Mouse (Mus musculus) liver, adult 2 months (tissue): Measurements from ENCODE around the gene Pfn3. TPM values are rescaled to one million over a fixed set of nuclear protein-coding genes. Genes with fewer than 3 reads are reported as not detected.

Source experiments
- DNase-seq: peaks from one replicate; pipeline ENCODE4 v3.0.0-alpha.2; 2011; ENCODE audit warnings: low read depth, low spot score; ENCODE audit errors: extremely low read depth
- H3K27ac ChIP-seq: fragments of 200-500 bp; replicated peaks from 2 replicates; pipeline ENCODE4 v1.5.1; 2012; ENCODE audit warnings: low read depth, mild to moderate bottlenecking, control low read depth, inconsistent platforms, low read length; ENCODE audit not compliant: insufficient read depth
- H3K27me3 ChIP-seq: fragments of 200-500 bp; 2 replicates; pipeline ENCODE4 v1.6.1; 2012; ENCODE audit warnings: mild to moderate bottlenecking, moderate library complexity, low read length, inconsistent platforms; ENCODE audit not compliant: control insufficient read depth, insufficient read depth
- H3K36me3 ChIP-seq: fragments of 200-500 bp; 2 replicates; pipeline ENCODE4 v1.6.1; 2012; ENCODE audit warnings: low read length, inconsistent platforms; ENCODE audit not compliant: control insufficient read depth, insufficient read depth
- H3K4me1 ChIP-seq: fragments of 200-500 bp; 2 replicates; pipeline ENCODE4 v1.6.1; 2011; ENCODE audit warnings: low read length; ENCODE audit not compliant: control insufficient read depth, insufficient read depth
- H3K4me3 ChIP-seq: fragments of 200-500 bp; 2 replicates; pipeline ENCODE4 v1.5.1; 2011; ENCODE audit warnings: low read depth, mild to moderate bottlenecking, control low read depth, low read length, moderate library complexity; ENCODE audit not compliant: insufficient read depth
- H3K79me2 ChIP-seq: fragments of 200-500 bp; 2 replicates; pipeline ENCODE4 v1.6.1; 2012; ENCODE audit warnings: inconsistent platforms, mild to moderate bottlenecking, low read length, moderate library complexity; ENCODE audit not compliant: control insufficient read depth, insufficient read depth
- H3K9ac ChIP-seq: fragments of 200-500 bp; 2 replicates; pipeline ENCODE4 v1.6.1; 2012; ENCODE audit warnings: low read depth, mild to moderate bottlenecking, control low read depth, inconsistent platforms, low read length
- CTCF ChIP-seq: fragments of 200-500 bp; IDR thresholded peaks from 2 replicates; pipeline ENCODE4 v1.5.1; 2011; ENCODE audit warnings: low read depth, low read length, control low read depth
- POLR2A ChIP-seq: fragments of 200-500 bp; IDR thresholded peaks from 2 replicates; pipeline ENCODE4 v1.6.1; 2011; ENCODE audit warnings: low read length, control low read depth; ENCODE audit not compliant: insufficient read depth; ENCODE audit errors: extremely low read depth
- WGBS: fragments of 180-500 bp; shearing (Covaris S2); methylation state at CpG from one replicate; pipeline ENCODE4 v1.1.7; 2018; 5-methylcytosine and 5-hydroxymethylcytosine counted together
- polyA plus RNA-seq: library from polyadenylated mRNA; depleted of rRNA; stranded (reverse); fragments of >200 nt; gene quantifications from 2 replicates; pipeline ENCODE4 v1.2.3, GENCODE M21; 2012; rRNA removed
- total RNA-seq: library from RNA; depleted of rRNA; stranded (reverse); fragments of >200 nt; gene quantifications from 2 replicates; pipeline ENCODE4 v1.2.3, GENCODE M21; 2014; rRNA removed

Gene Pfn3
- total and polyA plus RNA-seq, 2 experiments = not detected

DNA sequence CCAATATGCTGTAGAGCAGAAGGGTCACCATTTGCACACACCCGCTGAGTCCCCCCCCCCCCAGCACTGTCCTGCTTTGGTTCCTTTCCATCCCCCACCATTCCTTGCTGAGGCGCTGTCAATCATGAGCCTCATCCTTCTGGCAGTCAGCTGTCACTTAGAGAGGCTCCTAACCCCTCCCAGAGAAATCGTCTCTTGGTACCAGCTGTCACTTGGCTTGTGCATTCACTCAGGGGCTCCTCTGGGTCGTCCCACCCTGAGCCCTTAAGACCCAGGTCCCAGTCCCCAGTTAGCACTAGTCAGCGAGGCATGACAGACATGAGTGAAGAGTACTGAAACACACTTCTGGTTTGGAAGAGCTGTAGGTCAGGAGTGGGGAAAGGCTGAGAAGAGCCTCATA is 43.3 kb downstream of the Pfn3 start:
- H3K79me2 ChIP-seq = no peaks in the 10 kb centered on the region
- TF ChIP-seq CTCF (no peak), POLR2A (no peak)
- no peaks in the 10 kb centered on the region for H3K36me3 ChIP-seq
- DNase-seq = no peak
- peaks cover 4% of the 10 kb centered on the region; the same call in 1 of the 2 replicates for H3K4me1 ChIP-seq
- no peak overlapping the region for H3K4me3 ChIP-seq
- no peak overlapping the region for H3K27ac ChIP-seq
- 86% methylated on average over 5 of the region's 5 CpGs for WGBS
- no peaks in the 10 kb centered on the region for H3K27me3 ChIP-seq
- no peak overlapping the region for H3K9ac ChIP-seq

DNA sequence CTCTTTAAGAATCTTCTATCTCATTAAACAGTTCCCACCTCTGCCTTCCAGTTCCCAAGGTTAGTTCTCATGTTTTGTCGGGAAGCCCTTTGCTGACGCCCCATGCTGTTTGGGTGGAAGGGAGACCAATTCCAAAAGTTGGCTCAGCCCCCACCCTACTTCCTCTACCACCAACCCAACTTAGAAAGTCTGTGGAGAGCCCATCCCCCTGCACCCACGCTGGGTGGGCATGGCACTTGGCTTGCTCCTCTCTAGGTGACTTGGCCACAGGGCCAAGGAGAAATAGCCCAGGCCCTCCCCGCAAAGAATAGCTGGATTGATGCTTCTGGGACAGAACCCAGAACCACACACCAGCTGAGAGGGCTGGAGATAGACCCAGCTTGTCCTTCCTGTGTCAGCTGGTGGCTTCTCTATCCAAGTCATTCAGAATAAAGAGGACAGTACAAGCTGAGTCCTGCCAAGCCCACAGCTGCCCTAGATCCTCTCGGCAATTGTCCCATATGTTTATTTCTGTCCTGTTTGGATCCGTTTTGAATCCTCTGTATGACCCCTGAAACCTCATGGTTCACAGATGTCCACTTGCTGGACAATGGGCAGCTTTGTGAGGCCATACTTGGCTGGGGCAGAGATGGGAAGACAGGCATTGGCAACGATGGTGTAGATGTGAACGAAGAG is 43.9 kb downstream of the Pfn3 start:
- H3K4me3 ChIP-seq = no peak overlapping the region
- no peak for DNase-seq
- WGBS = 83% methylated on average over 8 of the region's 8 CpGs

DNA sequence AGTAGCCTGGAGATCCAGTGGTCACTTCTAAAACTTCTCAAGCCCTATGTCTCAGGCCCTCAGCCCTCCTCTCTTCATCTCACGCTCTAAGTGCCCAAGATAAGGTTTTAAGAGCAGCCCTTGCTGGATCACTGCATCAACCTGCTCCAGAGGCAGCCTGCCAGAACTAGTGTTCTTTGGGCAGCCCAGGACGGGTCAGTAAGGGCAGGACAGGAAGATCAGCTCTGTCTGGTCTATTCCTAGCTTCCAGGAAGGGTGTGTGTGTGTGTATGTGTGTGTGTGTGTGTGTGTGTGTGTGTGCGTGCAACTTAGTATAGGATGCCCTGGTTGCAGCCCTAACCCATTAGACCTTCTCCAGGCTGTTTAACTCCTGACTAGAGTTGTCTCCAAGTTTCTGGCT is 44.8 kb downstream of the Pfn3 start:
- no peak for DNase-seq
- Histone ChIP-seq H3K27ac (no peak overlapping the region), H3K27me3 (no peaks in the 10 kb centered on the region), H3K79me2 (no peaks in the 10 kb centered on the region), H3K4me3 (no peak overlapping the region), H3K9ac (no peak overlapping the region), H3K4me1 (peaks cover 2% of the 10 kb centered on the region; the same call in 1 of the 2 replicates), H3K36me3 (no peaks in the 10 kb centered on the region)
- TF ChIP-seq POLR2A = no peak
- no peak for TF ChIP-seq CTCF
- WGBS = 44% methylated on average over 3 of the region's 3 CpGs

More for the DNA sequence above, 43.9 kb downstream of the Pfn3 start:
- TF ChIP-seq CTCF = no peak
- TF ChIP-seq POLR2A = no peak
- H3K79me2 ChIP-seq = no peaks in the 10 kb centered on the region
- H3K27me3 ChIP-seq = no peaks in the 10 kb centered on the region
- H3K4me1 ChIP-seq = peaks cover 4% of the 10 kb centered on the region; the same call in 1 of the 2 replicates
- no peaks in the 10 kb centered on the region for H3K36me3 ChIP-seq
- no peak overlapping the region for H3K27ac ChIP-seq
- H3K9ac ChIP-seq = no peak overlapping the region

DNA sequence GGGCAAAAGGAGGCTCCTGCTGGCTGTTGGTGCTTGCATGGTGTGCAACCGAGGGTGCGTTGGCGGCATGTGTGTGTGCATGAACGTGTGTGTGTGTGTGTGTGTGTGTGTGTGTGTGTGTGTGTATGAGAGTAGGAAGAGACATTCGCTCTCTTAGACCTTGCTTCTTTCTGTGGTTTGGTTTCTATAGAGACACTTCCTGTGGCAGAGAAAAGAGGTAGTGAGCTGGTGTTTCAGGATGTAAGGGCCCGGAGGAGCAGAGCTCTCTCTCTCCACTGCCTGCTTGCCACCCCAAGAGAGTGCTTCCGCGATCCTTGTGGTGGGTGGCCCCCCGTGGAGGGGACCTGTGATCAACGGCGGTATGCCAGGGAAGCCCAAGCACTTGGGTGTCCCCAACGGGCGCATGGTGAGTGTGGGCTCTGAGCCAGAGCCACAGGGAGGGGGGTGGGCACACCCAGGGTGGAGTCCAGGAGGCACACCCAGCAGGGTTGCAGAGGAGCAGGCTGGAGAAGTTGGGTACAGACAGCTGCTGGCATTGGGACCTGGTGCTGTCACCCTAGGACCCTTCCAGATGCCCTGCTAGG is 45.4 kb downstream of the Pfn3 start, which contains the start of gene Rgs14:
TSS of gene Rgs14 (plus strand) at position 202 of the 584 bp plus-strand sequence.
- Histone ChIP-seq H3K79me2 (no peaks in the 10 kb centered on the region), H3K27ac (no peak within 1 kb of the TSS), H3K4me3 (peak within 1 kb of the TSS; percentile 54), H3K36me3 (no peaks in the 10 kb centered on the region), H3K4me1 (peaks cover 2% of the 10 kb centered on the region; the same call in 1 of the 2 replicates), H3K9ac (peak within 1 kb of the TSS; percentile 50), H3K27me3 (no peaks in the 10 kb centered on the region)
- peak; percentile 31 for DNase-seq
- WGBS = 67% methylated on average over 13 of the region's 13 CpGs
- TF ChIP-seq CTCF (no peak), POLR2A (no peak)

DNA sequence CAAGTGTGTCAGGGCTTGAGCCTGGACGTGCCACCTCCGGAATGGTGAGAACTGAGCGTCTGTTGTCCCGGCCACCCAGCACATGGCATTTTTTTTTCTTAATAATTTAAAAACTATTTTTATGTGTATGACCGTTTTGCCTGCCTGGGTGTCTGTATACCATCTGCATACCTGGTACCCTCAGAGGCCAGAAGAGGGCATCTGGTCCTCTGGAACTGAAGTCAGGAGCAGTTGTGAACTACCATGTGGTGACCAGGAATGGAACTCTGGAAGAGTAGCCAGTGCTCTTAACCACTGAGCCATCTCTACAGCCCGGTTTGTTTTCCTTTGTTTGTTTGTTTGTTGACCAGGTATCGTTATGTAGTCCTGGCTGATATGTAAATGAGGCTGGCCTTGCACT is 46.6 kb downstream of the Pfn3 start:
- Histone ChIP-seq H3K36me3 (no peaks in the 10 kb centered on the region), H3K79me2 (no peaks in the 10 kb centered on the region), H3K9ac (no peak overlapping the region), H3K4me1 (peaks cover 2% of the 10 kb centered on the region; the same call in 1 of the 2 replicates), H3K27ac (no peak overlapping the region), H3K27me3 (no peaks in the 10 kb centered on the region), H3K4me3 (no peak overlapping the region)
- 82% methylated on average over 7 of the region's 7 CpGs for WGBS
- DNase-seq = no peak
- TF ChIP-seq POLR2A (no peak), CTCF (0 out of 2 replicates have a peak, but pooled peaks have one; percentile 13)

Other genes starting within 250 kb of the Pfn3 start
- gene Nsd1, start 205.4 kb downstream of the Pfn3 start, total RNA-seq = 45.4 TPM in 2 replicates
- 8.0 and 8.9 TPM in 2 replicates for gene Nsd1, start 205.4 kb downstream of the Pfn3 start, polyA plus RNA-seq
- 96.3 and 115 TPM in 2 replicates for gene Prelid1, start 94.7 kb downstream of the Pfn3 start, total RNA-seq
- gene Prelid1, start 94.7 kb downstream of the Pfn3 start, polyA plus RNA-seq = 378 and 383 TPM in 2 replicates
- 32.7 and 33.6 TPM in 2 replicates for gene Rab24, start 93.3 kb downstream of the Pfn3 start, total RNA-seq
- gene Rab24, start 93.3 kb downstream of the Pfn3 start, polyA plus RNA-seq = 50.2 and 56.0 TPM in 2 replicates
- gene Mxd3, start 85.4 kb downstream of the Pfn3 start, total RNA-seq = 0.13 TPM in 1 of 2 replicates, not detected in the other
- gene Mxd3, start 85.4 kb downstream of the Pfn3 start, polyA plus RNA-seq = 0.21 and 0.27 TPM in 2 replicates
- 112 and 127 TPM in 2 replicates for gene Lman2, start 52.4 kb downstream of the Pfn3 start, total RNA-seq
- gene Lman2, start 52.4 kb downstream of the Pfn3 start, polyA plus RNA-seq = 136 and 143 TPM in 2 replicates
- 0.28 and 0.34 TPM in 2 replicates for gene Rgs14, start 45.5 kb downstream of the Pfn3 start, total RNA-seq
- 0.45 and 0.70 TPM in 2 replicates for gene Rgs14, start 45.5 kb downstream of the Pfn3 start, polyA plus RNA-seq
- 0.13 TPM in 1 of 2 replicates, not detected in the other for gene Slc34a1, start 17.0 kb downstream of the Pfn3 start, total RNA-seq
- 0.04 and 0.11 TPM in 2 replicates for gene Slc34a1, start 17.0 kb downstream of the Pfn3 start, polyA plus RNA-seq
- gene F12, start 11.6 kb upstream of the Pfn3 start, total RNA-seq = 391 and 453 TPM in 2 replicates
- 621 and 798 TPM in 2 replicates for gene F12, start 11.6 kb upstream of the Pfn3 start, polyA plus RNA-seq
- 8.8 and 13.6 TPM in 2 replicates for gene Grk6, start 29.8 kb upstream of the Pfn3 start, total RNA-seq
- gene Grk6, start 29.8 kb upstream of the Pfn3 start, polyA plus RNA-seq = 12.4 and 14.3 TPM in 2 replicates
- not detected in 2 replicates for gene Prr7, start 49.0 kb upstream of the Pfn3 start, total RNA-seq
- 0.31 and 0.44 TPM in 2 replicates for gene Prr7, start 49.0 kb upstream of the Pfn3 start, polyA plus RNA-seq
- 0.65 and 0.81 TPM in 2 replicates for gene Dbn1, start 72.9 kb upstream of the Pfn3 start, total RNA-seq
- 2.1 and 2.3 TPM in 2 replicates for gene Dbn1, start 72.9 kb upstream of the Pfn3 start, polyA plus RNA-seq
- gene Pdlim7, start 98.4 kb upstream of the Pfn3 start, total RNA-seq = 3.6 and 6.4 TPM in 2 replicates
- gene Pdlim7, start 98.4 kb upstream of the Pfn3 start, polyA plus RNA-seq = 6.7 and 10.2 TPM in 2 replicates
- 0.46 and 0.94 TPM in 2 replicates for gene Dok3, start 114.1 kb upstream of the Pfn3 start, total RNA-seq
- 2.5 and 5.2 TPM in 2 replicates for gene Dok3, start 114.1 kb upstream of the Pfn3 start, polyA plus RNA-seq
- gene Ddx41, start 121.4 kb upstream of the Pfn3 start, total RNA-seq = 30.1 and 35.4 TPM in 2 replicates
- 38.8 and 39.9 TPM in 2 replicates for gene Ddx41, start 121.4 kb upstream of the Pfn3 start, polyA plus RNA-seq
- gene Fam193b, start 155.9 kb upstream of the Pfn3 start, total RNA-seq = 11.1 and 11.7 TPM in 2 replicates
- 39.9 and 67.8 TPM in 2 replicates for gene Fam193b, start 155.9 kb upstream of the Pfn3 start, polyA plus RNA-seq
- 45.2 and 45.5 TPM in 2 replicates for gene Tmed9, start 158.5 kb upstream of the Pfn3 start, total RNA-seq
- gene Tmed9, start 158.5 kb upstream of the Pfn3 start, polyA plus RNA-seq = 45.5 and 62.2 TPM in 2 replicates
- gene B4galt7, start 184.7 kb upstream of the Pfn3 start, total RNA-seq = 7.9 and 9.2 TPM in 2 replicates
- 12.3 and 14.8 TPM in 2 replicates for gene B4galt7, start 184.7 kb upstream of the Pfn3 start, polyA plus RNA-seq
- 27.1 and 33.4 TPM in 2 replicates for gene Caml, start 207.8 kb upstream of the Pfn3 start, total RNA-seq
- 13.4 and 14.6 TPM in 2 replicates for gene Caml, start 207.8 kb upstream of the Pfn3 start, polyA plus RNA-seq
- 14.6 and 18.6 TPM in 2 replicates for gene Ddx46, start 219.8 kb upstream of the Pfn3 start, total RNA-seq
- 5.5 and 6.8 TPM in 2 replicates for gene Ddx46, start 219.8 kb upstream of the Pfn3 start, polyA plus RNA-seq